Mouse (Mus musculus): ENCODE measurements around the gene Gm12355.

Gm12355 gene

DNA sequence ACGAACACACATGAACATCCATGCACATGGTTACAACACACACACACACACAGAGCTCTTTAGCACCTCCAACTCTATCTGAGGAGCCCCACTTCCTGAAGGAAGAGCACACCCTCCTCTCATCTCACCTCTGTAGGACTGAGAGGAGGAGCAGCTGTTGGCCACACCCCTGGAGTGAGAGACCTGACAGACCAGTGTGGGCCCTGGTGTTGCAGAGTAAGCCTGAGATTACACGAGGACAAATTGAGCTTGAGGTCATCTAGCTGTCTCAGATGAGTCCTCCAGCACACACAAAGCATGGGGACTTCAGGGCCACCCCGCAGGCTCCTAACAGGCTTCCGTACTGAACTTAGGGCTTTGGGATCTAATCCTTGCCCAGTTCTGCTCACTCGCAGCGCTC, 20.6 kb downstream of the Gm12355 start:
- in situ Hi-C loops (cut with MboI, MseI): loop anchor here (5.0 kb wide), 1 partner anchor 42 kb away; the partner anchor contains the start of gene Gsdma2

DNA sequence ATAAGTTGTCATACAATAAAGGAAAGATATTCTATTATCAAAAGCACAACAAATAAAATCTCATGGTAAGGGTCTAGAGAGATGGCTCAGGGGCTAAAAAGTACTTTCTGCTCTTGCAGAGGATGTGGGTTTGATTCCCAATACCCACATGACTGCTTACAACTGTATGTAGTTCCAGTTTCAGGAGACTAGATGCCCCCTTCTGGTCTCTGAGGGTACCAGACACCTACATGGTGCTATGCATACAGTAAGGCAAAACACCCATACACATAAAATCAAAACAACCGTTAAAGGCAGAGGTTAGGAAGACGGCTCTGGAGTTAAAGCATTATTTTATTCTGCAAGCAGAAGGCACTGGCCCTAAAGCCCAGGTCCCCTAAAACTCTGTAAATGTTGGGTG, 21.5 kb downstream of the Gm12355 start:
- in situ Hi-C loops (cut with MboI, MseI): no loop called here

DNA sequence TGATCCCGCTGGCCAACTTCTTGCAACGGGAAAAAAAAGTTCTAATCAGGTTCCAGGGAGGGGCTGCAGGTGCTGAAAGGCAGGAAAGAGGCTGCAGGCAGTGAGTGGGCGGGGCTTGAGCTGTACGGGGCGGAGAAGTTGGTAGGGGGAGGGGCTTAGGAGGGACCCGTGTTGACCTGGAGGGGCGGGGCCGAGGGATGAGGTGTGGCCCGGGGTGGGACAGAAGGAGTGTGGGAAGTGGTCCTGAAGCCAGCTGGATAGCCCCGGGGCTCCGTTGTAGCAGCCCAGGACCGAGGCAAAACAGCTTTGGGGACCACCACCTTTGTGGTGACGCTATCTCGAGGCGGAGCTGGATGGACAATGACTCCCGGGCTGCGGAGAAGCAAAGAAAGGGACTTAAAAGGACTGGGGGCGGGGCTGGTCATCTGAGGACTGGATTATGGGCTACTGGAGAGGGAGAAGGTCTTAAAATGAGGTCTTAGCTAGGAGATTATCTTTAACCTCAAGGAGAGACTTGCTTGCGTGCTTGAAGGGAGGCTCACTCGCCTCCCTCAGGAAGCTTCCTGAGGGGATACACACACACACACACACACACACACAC, 23.3 kb downstream of the Gm12355 start:
- in situ Hi-C loops (cut with MboI, MseI): no loop called here

DNA sequence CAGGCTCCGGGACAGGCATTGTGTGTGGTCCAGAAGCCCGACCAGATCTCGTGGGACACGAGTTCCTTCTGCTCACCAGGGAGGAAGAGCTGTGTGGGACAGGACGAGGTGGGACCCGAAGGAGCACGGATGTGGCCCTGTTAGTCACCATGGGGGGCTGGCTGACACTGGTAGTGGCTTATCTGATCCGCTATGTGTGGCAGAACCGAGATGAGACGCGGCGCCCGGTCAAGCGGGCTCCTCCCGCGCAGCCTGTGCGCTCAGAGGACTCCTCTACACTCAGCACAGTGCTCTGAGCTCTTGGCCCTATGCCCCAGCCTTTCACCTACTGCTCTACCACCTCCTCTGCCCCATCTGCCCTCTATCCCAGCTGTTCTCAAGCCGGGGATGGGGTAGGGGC, 26.2 kb downstream of the Gm12355 start:
- in situ Hi-C loops (cut with MboI, MseI): no loop called here

DNA sequence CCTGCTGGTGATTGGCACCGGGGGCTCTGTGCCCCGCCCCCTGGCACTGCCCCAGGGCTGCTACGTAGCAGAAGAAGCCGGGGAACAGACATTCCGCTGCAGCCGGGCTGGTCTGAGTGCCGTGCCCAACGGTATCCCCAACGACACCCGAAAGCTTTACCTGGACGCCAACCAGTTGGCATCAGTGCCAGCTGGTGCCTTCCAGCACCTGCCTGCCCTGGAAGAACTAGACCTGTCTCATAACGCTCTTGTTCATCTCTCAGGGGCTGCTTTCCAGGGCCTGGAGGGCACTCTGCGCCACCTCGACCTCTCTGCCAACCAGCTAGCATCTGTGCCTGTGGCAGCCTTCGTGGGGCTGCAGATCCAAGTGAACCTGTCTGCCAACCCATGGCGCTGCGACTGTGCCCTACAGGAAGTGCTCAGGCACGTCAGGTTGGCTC, 26.6 kb downstream of the Gm12355 start:
- in situ Hi-C loops (cut with MboI, MseI): no loop called here

DNA sequence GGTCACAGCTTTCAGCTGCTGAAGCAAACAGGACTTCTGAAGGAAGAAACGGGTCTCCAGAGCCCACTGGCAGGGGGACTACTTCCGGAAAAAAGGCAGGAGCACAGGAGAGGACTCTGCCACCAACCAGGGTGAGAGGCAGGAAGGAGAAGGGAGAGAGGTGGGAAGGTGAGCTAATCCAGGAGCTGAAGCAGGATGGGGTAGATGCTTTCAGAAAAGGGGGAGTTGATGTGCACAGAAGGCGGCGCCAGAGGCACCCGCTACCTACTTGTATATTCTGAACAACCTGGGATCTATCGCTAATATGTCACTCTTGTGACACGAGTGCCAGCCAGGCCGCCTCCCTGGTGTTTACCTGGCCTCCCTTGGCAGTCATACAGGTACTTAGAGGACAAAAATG, 27.5 kb downstream of the Gm12355 start, which contains the start of gene Lrrc3c:
TSS of gene Lrrc3c (plus strand) at position 301 of the 400 bp plus-strand sequence.
- in situ Hi-C loops (cut with MboI, MseI): no loop called here

DNA sequence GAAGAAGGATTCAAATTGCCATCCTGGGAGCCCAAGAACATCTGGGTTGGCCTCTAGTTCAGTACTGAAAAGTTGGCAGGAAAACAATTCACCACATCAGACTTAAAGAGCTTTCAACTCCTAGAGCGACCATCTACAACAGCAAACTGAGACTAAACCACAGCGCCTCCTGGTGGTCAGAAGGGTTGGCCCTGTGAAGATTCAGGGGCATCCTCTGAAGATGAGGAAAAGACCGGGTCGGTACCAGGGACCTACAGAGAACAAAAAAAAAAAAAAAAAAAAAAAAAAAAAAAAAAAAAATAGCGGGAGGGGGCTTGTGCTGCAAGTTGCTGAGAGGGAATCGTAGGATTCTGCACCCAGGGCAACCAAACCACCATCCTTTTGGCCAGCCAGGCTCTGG, 28.1 kb downstream of the Gm12355 start:
- in situ Hi-C loops (cut with MboI, MseI): no loop called here

DNA sequence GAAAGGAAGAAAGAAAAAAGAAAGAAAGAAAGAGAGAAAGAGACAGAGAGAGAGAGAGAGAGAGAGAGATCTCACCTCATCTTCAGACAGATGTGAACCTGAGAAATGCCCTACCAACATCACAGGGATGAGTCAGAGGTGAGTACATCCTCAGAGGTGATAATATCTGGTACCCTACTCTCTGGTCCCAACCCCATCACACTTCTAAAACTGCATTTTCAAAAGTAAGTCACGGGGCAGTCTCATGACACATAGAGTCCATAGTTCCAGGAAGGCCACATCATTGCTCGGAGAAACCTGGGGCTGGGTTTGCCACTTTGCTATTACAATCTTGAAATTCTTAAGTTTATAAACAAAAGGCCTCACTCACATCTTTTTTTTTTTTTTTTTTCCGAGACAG, 29.5 kb downstream of the Gm12355 start:
- in situ Hi-C loops (cut with MboI, MseI): no loop called here

DNA sequence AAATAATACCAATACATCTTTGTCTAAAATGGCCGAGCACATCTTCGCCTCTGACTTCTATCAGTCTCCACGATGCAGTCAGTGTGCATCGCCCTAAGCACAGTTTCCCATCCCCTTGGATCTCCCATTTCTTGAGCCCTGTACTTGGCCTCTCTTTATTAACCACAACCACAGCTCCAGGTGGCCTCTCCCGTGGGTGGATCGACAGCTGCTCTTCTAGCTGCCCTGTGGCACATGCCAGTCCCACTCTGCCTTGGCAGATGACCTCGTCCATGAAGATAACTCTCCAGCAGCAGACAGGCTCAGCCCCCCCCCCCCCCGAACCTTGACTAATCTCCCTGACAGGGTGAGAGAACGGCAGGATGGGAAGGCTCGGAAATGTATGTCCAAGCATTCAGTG, 30.0 kb downstream of the Gm12355 start:
- in situ Hi-C loops (cut with MboI, MseI): no loop called here

DNA sequence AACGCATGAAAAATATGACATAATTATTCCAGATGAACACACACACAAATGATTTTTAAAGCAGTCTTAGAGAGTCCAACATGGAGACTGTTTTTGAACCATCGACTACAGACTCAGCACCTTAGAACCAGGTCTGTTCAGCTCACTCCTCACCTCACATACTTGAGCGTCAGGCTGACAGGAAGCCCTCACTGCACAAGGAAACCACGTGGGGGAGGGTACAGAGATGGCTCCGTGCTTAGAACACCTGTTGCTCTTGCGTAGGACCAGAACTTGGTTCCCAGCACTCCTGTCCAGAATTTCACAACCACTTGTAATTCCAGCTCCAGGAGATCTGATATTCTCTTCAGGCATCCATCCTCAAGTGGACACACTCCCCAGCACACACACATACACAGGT, 30.4 kb downstream of the Gm12355 start:
- in situ Hi-C loops (cut with MboI, MseI): no loop called here

DNA sequence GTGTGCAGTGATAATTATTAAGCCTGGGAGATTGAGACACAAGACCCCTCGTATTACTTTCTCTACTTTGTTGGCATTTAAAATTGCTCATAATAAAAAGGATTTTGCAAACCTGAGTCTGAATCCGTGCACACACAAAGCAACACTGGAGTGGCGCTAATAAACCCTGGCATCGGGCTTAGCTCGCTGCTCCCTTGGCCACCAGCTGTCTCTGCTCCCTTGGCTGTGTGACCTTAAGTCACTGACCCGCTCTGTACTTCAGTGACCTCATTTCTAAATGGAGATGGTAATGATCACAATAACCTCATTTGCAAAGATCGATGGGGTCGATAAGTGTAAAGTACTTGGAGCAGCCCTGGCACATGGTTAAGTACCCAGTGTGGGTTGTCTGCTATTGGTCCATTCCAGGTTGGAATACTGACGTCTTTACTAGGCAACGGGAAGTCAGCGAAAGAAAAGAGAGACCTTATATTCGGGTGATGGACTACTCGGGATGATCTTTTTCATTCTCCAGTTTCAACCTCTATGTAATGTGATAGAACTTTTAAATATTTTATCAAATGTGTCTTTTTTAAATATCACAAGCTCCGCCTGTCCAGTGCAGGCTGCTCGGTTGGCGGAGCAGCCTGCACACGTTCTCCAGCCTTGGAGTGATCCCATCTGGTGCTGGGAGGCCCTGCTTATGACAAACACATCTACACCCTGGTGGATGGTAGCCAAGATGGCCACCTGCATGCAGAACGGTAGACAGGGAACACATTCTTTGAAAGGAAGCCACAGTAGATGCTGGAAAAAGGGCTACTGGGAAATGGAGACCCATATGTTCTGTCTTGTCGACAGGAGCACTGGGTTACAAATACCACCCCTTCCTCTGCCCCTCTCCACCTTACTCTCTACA, 34.7 kb downstream of the Gm12355 start:
- in situ Hi-C loops (cut with MboI, MseI): no loop called here

DNA sequence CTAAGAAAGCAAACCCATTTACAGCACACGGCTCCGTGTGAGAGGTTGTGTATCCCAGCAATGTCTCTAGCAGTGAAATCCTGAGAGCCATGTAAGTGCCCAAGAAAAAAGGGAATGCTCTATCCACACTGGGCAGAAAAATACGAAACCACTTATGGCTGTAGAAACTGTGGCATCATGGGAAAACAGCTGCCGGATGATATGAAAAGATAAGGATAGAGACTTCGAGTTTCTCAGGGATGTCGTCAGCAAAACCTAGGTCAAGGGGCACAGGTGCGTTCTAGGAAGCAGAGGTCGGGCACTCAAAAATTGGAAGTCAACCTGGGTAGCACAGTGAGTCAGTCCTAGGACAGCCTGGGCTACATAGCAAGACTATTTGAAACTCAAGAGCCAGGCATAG, 36.2 kb downstream of the Gm12355 start:
- in situ Hi-C loops (cut with MboI, MseI): no loop called here

DNA sequence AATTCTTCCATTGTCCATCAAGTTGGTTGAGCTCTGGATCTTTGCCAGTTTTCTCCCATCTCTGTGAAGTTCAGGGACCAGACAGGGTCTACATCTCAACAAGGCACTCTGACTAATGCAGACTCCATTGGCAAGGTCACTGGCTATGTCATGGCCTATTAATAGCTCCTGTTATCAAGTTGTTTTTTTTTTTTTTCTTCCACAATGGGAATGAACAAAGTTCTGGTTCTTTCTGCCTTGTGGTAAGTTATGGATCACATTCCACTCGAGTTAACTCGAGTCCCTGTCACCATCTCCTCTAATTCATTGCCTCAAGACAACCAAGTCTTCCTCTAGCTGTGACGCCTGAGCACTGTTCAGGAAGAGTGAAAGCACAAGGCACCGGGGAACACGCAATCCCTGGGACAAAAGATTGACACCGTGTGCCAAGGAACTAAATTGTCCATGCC, 36.6 kb downstream of the Gm12355 start:
- in situ Hi-C loops (cut with MboI, MseI): no loop called here

DNA sequence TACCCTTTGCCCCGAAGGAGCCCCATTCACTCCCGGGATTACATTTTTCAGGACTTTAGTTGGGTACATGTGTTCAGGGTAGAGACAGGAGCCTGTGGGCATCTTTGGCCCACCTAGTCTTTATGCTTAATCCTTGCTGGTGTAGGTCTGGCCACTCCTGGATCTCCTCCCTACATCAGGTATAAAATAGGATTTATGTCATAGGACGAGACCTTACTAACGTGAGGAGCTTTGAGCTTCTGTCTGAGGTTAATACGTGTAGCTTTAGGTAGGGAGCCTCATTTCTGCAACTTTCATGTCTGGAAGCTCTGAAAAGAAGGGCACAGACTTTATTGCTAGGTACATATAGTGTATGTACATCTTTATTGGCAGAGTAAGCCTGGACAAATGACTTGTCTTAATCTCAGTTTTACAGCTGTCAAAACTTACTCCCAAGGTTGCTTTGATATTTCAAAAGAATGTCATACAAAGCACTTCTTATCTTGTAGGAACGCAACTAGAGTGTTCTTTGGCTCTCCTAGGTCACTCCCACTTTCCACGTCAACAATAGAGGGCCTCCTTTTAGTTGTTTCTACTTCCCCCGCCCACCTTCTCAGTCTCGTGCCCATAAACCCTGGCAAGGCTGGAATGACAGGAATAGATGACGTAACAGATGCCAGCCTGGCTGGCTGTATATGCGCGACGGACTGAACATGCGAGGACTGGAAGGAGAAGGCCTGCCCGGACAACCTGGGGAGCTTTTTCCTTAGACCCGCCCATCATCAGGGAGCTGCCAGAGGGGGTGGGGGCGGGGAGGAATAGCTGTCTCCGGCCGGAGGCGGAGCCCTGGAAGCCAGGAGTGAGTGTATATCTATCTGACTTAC, 37.5 kb downstream of the Gm12355 start:
- in situ Hi-C loops (cut with MboI, MseI): no loop called here

DNA sequence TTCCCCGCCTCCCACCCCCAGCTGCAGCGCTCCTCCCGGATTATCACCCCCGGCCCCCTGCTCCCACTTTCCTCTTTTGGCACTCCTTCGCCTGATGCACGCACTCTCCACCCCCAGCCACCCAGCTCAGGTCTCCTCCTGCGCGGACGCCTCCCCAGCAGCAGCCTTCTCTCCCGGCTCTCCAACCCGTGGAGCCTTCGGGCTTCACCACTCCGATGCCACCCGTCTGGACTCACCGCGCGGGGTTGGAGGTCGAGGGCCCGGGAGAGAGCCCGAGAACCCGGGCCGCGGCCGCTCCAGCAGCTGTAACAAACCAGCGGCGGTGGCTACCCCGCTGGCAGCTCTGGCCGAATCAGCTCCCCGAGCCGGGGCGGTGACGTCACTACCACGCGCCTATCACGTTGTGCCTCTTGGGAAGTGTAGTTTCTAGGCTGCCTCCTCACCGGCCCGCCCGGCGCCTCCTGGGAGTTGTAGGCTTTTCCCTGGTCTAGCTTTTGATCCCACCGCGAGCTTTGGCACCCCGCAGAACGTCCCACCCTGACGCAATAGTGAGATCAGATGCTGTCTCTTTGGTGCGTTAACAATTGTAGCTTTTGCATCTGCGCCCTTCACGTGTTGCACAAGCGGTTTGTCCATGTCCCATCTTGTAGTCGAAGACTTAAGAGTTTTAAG, 38.4 kb downstream of the Gm12355 start, which contains the start of gene Ormdl3:
TSS of gene Ormdl3 (minus strand) at position 477 of the 672 bp plus-strand sequence.
- in situ Hi-C loops (cut with MboI, MseI): no loop called here

DNA sequence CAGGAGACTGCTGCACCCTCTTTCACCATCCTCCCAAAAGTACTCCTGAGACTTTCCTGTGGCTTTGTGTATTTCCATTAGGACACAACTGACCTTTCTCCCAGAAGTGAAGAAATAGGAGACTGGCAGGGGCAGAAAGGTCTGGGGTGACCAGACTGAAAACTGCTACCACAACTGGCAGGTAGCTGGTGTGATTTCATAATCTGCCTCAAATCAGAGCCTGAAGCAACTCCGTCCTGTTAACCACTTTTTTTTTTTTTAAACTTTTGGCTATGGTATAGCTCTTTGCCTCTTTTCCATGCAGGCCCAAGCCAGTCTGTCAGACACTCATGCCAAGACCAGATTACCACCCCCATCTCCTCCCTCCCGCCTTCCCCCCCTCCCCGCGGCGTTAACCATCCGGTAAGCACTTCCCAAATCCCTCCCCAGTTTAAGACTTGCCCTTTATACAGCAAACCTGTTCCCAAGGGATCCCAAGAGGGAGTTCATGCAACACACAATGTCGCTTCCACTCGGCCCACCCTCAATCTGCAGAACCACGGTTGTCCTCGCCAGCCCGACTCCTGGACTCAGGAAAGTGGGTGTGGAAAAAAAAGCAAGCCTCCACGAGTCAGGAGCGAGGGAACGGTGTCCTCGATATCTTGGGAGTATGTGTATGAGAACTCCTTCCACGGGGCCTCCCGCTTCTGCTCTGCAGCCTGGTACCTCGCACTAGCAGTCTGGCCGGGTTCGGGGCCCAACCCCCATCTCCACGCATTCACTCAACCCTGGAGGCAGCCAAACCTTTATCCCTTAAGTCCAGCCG, 39.2 kb downstream of the Gm12355 start:
- in situ Hi-C loops (cut with MboI, MseI): no loop called here

DNA sequence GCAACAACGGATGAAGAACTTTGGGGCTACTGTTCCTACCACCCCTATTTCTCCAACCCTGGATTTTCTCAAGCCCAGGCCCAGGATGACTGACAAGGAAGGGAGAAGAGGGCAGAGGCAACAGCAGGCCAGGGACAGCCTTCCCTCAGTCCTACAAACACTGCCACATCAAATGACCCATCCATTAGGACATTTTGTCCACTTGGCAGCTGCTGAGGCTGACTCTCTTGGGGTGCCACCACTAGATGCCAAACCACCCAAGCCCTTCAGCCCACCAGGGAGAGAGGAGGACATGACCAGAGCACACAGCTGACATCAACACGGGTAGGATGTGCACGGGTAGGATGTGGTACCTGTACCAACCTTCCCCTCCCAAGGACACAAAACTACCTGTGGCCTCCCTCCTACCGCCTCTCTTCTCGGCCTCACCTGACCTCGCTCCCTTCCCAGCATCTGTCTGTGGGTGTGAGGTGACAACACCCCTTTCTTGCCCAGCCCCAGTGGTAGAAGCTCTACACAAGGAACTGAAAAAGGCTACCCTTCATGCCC, 40.8 kb downstream of the Gm12355 start:
- in situ Hi-C loops (cut with MboI, MseI): no loop called here

DNA sequence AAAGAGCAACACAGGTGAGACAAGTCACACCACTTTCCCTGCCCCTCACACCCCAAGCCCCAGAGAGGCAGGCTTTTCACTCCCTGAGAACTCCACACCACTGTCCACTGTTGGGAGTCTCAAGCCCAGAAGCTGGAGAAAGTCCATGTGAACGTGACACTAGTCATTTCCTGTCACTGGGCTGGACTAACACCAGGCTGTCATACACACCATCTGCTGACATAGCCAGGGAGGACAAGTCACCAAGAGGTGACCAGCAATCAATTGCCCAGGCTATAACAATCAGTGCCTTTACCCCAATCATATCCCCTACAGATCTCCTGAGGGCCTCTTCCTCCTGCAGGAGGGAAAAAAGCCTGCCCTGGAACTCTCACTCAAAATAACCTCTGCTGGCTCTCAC, 41.3 kb downstream of the Gm12355 start:
- in situ Hi-C loops (cut with MboI, MseI): no loop called here

DNA sequence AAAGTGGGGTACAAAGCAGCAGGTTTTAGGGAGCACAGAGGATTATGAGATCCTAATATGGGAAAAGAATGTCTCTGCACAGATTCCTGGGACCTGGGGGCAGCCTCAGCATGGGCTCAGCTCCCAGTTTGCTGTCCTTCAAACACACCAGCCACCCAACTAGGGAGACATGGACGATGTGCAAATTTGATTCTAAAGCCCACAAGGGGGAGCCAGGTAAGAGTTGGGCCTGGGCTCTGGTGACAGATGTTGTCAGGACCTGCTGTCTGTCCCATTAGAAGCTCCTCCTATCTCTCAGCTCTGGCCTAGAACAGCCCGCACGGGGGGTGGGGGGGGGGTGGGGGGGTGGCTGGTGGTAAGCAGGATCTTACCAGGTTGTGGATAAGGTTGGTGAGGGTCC, 41.9 kb downstream of the Gm12355 start:
- in situ Hi-C loops (cut with MboI, MseI): no loop called here

DNA sequence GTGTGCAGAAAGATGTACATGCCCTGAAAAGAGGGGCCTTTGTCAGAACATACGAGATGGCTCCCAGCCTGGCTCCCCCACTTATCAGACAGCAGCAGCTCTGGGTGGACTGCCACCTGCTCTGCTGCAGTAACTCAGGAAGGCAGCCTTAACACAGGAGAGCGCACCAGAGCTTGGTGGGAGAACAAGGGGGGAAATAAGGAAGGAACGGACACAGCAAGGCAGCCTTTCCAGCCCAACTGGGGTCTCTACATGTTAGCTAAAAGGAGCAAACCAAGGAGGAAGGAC, 42.3 kb downstream of the Gm12355 start:
- in situ Hi-C loops (cut with MboI, MseI): no loop called here
